ENCODE assay signal across 9 mouse cellular contexts in the genomic region with DNA sequence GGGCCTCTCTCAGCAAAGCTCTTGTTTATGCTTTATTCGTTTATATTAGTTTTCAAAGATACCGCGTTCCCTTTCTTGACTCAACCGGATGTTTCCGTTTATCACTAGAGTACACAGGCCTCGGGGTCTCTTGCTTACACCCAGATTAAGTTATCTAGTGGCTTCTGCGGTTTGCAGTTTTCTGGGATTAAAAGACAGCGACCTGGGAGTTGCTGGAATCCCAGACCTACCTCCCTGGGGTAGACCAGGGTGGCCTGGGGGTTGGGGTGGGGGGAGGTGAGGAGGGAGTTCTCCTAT. TPM values are rescaled to one million over a fixed set of nuclear protein-coding genes. Genes with fewer than 3 reads are reported as not detected.
DNase-seq lines count a peak whose midpoint lies in the region; ATAC-seq and TF ChIP-seq lines count a peak whose summit lies in the region.
"Had no signal": no experiment of that assay in that cellular context is flagged by ENCODE, and none has a peak within 500 bp of the region (broad histone marks: within the 10 kb centered on the region; RNA-seq: fewer than 3 reads in every experiment).

No protein-coding gene starts in this region.

- TF ChIP-seq CTCF in cortical plate, adult 2 months (IDR thresholded peaks at IDR 0.05; ENCODE audit: extremely low read depth, insufficient read depth, low read length) = no peak
- no peak for TF ChIP-seq CTCF in hindbrain, postnatal 0 days (IDR thresholded peaks at IDR 0.05; ENCODE audit: low read depth)

- no peak for DNase-seq in heart, postnatal 14 days
- DNase-seq in hindbrain, postnatal 0 days (ENCODE audit: low spot score) = no peak
- no peak for DNase-seq in cerebellum, postnatal 36 days
- DNase-seq in urinary bladder, postnatal 10 days (ENCODE audit: low spot score) = no peak
- no peak for DNase-seq in ovary, adult 18-20 months (ENCODE audit: low spot score)

- peak overlapping the region; percentile 83 for H3K9ac ChIP-seq in heart, embryonic 16.5 days (ENCODE audit: low read length)
- H3K9ac ChIP-seq in hindbrain, postnatal 0 days (replicated peaks; ENCODE audit: low read length) = peak overlapping the region; percentile 63; the same call in 1 of the 2 replicates
- 0 out of 2 replicates have a peak overlapping the region, but pooled peaks have one; percentile 78 for H3K9ac ChIP-seq in midbrain, embryonic 12.5 days (replicated peaks)

- no peaks in the 10 kb centered on the region for H3K27me3 ChIP-seq in heart, embryonic 16.5 days (ENCODE audit: control insufficient read depth, insufficient read depth, low read length)
- no peaks in the 10 kb centered on the region for H3K27me3 ChIP-seq in hindbrain, postnatal 0 days (ENCODE audit: insufficient read depth, low read length)
- peaks cover 11% of the 10 kb centered on the region; the same call in 1 of the 2 replicates for H3K27me3 ChIP-seq in midbrain, embryonic 12.5 days

- TF ChIP-seq POLR2A in cortical plate, adult 2 months (IDR thresholded peaks at IDR 0.05; ENCODE audit: extremely low read depth, insufficient read depth, low read length) = no peak

- no peaks in the 10 kb centered on the region for H3K36me3 ChIP-seq in heart, embryonic 16.5 days (ENCODE audit: control insufficient read depth, insufficient read depth)
- H3K36me3 ChIP-seq in hindbrain, postnatal 0 days (ENCODE audit: insufficient read depth, low read length) = no peaks in the 10 kb centered on the region
- no peaks in the 10 kb centered on the region for H3K36me3 ChIP-seq in midbrain, embryonic 12.5 days
- H3K36me3 ChIP-seq: G1E had no signal

- intact Hi-C loops in heart, postnatal 14 days (cut with DNase I) = no loop called here

- peak overlapping the region; percentile 75 for H3K4me3 ChIP-seq in heart, embryonic 16.5 days (ENCODE audit: low read length)
- peak overlapping the region; percentile 96; the same call in 1 of the 2 replicates for H3K4me3 ChIP-seq in cortical plate, adult 2 months (ENCODE audit: insufficient read depth, low read length)
- peak overlapping the region; percentile 52 for H3K4me3 ChIP-seq in hindbrain, postnatal 0 days (ENCODE audit: low read length)
- peak overlapping the region; percentile 75 for H3K4me3 ChIP-seq in midbrain, embryonic 12.5 days

- 11% methylated on average over 8 of the region's 8 CpGs for WGBS in heart, embryonic 16.5 days
- WGBS in hindbrain, postnatal 0 days = 10% methylated on average over 8 of the region's 8 CpGs
- WGBS in midbrain, embryonic 12.5 days = under 1% methylated on average over 8 of the region's 8 CpGs

- peak overlapping the region; percentile 96 for H3K4me2 ChIP-seq in heart, embryonic 16.5 days (ENCODE audit: low read depth, low read length)
- H3K4me2 ChIP-seq in hindbrain, postnatal 0 days (ENCODE audit: low read depth, low read length) = peak overlapping the region; percentile 98
- H3K4me2 ChIP-seq in midbrain, embryonic 12.5 days (replicated peaks) = peak overlapping the region; percentile 100

- no peak for ATAC-seq in heart, embryonic 16.5 days (replicated peaks; ENCODE audit: extremely low read depth, insufficient read depth, low FRiP score)
- ATAC-seq in hindbrain, postnatal 0 days = no peak
- ATAC-seq in midbrain, embryonic 12.5 days (ENCODE audit: low FRiP score, low read depth) = no peak

- no peak overlapping the region for H3K27ac ChIP-seq in heart, embryonic 16.5 days (ENCODE audit: low read length)
- H3K27ac ChIP-seq in cortical plate, adult 2 months (ENCODE audit: insufficient read depth, low read length) = no peak overlapping the region
- no peak overlapping the region for H3K27ac ChIP-seq in hindbrain, postnatal 0 days
- H3K27ac ChIP-seq in midbrain, embryonic 12.5 days (replicated peaks) = no peak overlapping the region

- no peaks in the 10 kb centered on the region for H3K9me3 ChIP-seq in heart, embryonic 16.5 days (replicated peaks; ENCODE audit: control insufficient read depth, low read length)
- no peaks in the 10 kb centered on the region for H3K9me3 ChIP-seq in hindbrain, postnatal 0 days (ENCODE audit: low read length)
- H3K9me3 ChIP-seq in midbrain, embryonic 12.5 days = peaks cover 6% of the 10 kb centered on the region; the same call in 1 of the 2 replicates

- peaks cover 7% of the 10 kb centered on the region for H3K4me1 ChIP-seq in heart, embryonic 16.5 days (ENCODE audit: control insufficient read depth, insufficient read depth, low read length)
- no peaks in the 10 kb centered on the region; the same call in 1 of the 2 replicates for H3K4me1 ChIP-seq in cortical plate, adult 2 months (ENCODE audit: control insufficient read depth, insufficient read depth, low read length)
- H3K4me1 ChIP-seq in hindbrain, postnatal 0 days (ENCODE audit: insufficient read depth, low read length) = no peaks in the 10 kb centered on the region
- peaks cover 16% of the 10 kb centered on the region for H3K4me1 ChIP-seq in midbrain, embryonic 12.5 days

RNA-seq across cellular contexts. Expression of gene Adamts3, which starts 0.7 kb away (rescaled TPM):
- 3.0 and 3.5 TPM in 2 replicates for polyA plus RNA-seq in heart, embryonic 16.5 days (2015; fragmentation: Nextera tagmentation; extraction: Ambion mirVana)
- 1 to 10 TPM; 8.1 to 8.9 TPM for total RNA-seq in heart, postnatal 14 days (2021)
- 7.3 and 8.7 TPM in 2 replicates for polyA plus RNA-seq in cortical plate, adult 2 months (2012; rRNA removed)
- total RNA-seq in hindbrain, postnatal 0 days (2014; rRNA removed) = 18.9 and 19.2 TPM in 2 replicates
- 3.3 and 3.7 TPM in 2 replicates for polyA plus RNA-seq in hindbrain, postnatal 0 days (2015; fragmentation: Nextera tagmentation; extraction: Ambion mirVana)
- 3.0 and 4.2 TPM in 2 replicates for polyA plus RNA-seq in midbrain, embryonic 12.5 days (2016; fragmentation: Nextera tagmentation; extraction: Ambion mirVana)
- polyA plus RNA-seq: G1E had no signal
